Mouse (Mus musculus) c-Kit-negative CD71-positive TER-119-positive erythroid progenitor cells, embryonic 14.5 days (primary cell): ENCODE results near the gene Mrps35.

Source experiments
- DNase-seq: peaks from one replicate; pipeline ENCODE4 v3.0.0-alpha.2; 2013; ENCODE audit warnings: low read depth, low spot score

Gene Mrps35

DNA sequence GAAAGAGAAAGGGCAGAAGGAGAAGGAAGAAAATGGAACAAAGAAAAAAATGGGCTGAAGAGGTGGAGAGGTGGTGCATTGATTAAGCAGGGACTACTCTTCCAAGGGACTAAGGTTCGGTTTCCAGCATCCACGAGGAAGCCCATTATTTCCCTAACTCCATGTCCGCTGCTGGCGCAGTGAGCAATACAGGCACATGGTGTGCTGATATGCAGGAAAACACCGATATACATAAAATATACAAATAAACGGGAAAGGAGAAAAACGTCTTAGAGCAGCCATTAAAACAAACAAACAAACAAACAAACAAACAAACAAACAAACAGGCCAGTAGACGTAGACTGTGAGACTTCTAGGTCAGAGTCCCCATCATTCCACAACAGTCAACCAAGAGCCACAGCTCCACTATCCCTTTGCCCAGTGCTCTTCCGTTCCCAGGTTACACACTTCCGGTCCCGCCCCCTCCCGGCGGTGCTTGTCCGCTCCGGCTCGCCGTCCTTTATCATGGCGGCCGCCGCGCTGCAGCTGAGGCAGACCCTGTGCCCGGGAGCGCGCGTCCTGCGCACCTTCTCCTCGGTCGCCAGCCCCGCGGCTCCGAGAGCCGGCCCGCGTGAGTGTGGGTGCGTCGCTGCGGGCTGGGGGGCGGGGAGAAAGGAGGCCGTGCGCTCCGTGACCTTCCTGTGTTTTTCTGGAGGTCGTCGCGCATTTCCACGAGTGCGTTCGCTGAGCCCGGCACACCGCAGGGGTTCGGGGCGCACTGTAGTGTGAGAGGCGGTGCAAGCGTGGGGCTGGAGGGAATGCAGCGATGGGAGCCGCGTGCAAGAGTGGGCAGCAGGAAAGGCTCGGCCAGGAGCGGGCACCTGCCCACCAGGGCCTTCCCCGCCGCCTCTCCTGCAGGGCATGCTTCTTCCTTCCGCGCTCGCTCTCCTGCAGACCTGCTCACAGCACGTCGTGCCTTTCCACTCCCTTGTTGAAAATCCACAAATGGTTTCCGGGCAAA is at the start of gene Mrps35:
Mrps35 (plus strand) TSS at position 474 of the 1,000 bp plus-strand sequence.
- peak; percentile 73 for DNase-seq

DNA sequence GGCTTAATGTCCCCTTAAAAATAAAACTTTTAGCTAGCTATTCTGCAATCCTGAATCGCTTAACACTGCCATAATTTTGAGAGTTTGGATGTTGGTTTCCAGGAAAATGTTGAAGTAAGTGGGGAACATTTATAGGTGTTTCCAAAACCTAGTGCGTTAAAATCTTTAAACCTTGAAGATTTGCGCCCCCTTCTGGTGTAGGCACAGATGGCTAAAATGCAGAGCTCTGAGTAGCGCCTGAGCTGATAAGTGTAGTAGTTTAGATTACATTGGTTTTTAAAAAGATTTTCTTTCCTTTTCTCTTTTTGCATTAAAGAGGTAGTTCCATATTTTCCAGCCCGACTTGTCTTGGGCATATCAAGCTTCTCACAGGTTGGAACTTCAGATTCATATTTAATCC is 48.3 kb upstream of the Mrps35 start:
- DNase-seq, result no peak

DNA sequence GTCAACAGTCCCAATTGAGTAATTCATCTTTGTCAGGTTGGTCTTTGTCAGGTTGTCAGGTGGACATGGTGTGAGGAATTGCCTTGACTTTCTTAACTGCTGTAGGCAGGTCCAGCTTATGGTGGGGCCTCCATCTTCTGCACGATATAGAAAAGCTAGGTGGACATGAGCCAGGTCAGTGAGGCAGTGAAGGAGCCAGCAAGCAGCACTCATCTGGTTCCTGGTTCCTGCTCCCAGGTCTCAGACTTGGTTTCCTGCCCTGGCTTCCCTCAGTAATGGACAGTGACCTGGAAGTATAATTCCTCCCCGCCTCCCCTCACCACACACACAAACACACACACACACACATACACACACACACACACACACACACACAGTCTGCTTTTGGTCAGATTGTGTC is 47.2 kb upstream of the Mrps35 start:
- DNase-seq, result no peak

- no peak for DNase-seq
These were observed 46.7 kb upstream of the Mrps35 start for GRCm38 (mm10) chr6:146995878-146996277.

DNA sequence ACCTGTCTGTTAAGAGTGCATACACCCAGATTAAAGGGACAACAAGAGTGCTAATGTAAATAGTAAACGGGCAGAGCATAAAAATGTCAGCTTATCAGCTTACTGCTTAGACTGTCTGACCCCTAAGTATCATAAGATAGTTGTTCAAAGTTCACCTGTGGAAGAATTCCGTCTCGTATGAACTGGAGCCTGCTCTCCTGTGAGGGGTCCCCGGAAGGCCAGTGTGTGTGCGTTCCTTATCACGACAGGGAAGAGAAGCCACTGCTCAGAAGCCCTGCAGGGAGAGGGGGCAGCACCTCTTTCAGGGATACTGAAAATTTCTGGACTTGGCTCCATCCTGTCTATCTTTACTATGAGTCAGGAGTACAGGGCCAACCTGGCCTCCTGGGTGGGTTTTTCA is 45.6 kb upstream of the Mrps35 start:
- DNase-seq, result no peak

- no peak for DNase-seq
These were observed 43.9 kb upstream of the Mrps35 start for GRCm38 (mm10) chr6:146998710-146999109.

DNA sequence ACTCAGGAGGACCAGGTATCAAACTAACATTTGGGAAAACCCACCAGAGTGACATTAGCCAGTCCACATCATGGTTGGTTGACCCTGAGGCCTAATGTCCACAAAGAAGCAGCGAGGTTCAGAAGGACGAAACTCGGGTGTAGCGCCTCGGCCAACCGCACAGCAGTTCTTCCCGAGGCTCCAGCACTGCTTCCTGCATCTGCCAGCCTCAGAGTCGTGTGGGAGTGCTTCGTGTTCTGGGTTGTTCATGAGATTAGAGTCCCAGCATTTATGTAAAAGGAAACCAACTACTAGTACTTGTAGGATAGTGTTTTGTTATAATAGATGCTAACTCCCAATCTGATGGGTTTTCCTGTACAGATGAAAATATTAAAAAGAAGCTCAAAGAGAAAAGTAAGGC is 43.3 kb upstream of the Mrps35 start:
- DNase-seq, result no peak

DNA sequence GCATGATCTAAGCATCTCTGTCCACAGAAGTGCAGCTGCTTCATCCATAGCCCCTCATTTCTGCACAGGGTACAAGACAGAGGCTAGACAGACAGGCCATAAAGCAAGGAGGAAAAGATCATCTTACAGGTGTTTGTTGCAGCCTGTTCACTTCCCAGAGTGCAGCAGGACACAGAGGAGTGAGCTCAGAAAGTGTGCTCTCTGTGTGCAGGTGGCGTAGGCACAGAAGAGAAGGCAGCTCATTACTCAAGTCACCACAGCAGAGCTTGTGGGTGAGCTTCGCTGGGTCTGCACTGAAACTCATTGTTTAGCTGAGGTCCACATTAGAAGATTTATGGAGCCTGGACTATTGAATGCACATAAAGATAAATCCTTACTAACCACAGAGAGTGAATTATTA is 42.8 kb upstream of the Mrps35 start:
- no peak for DNase-seq

DNA sequence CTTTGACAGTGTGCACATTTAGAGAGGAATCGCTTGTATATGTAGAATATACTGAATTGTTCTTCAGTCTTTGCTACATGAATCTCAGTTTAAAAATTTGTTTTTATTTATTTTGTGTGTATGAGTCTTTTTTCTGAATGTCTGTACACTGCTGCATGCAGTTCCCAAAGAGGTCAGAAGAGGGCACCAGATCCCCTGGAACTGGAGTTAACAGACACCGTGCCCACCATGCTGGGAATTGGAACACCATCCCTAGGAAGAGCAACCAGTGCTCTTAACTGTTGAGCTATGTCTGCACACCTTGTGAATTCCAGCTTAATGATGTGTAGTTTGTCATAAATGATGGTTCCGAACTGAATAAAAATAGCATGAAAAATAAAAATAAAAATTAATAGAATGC is 34.4 kb upstream of the Mrps35 start:
- DNase-seq, result peak; percentile 20

DNA sequence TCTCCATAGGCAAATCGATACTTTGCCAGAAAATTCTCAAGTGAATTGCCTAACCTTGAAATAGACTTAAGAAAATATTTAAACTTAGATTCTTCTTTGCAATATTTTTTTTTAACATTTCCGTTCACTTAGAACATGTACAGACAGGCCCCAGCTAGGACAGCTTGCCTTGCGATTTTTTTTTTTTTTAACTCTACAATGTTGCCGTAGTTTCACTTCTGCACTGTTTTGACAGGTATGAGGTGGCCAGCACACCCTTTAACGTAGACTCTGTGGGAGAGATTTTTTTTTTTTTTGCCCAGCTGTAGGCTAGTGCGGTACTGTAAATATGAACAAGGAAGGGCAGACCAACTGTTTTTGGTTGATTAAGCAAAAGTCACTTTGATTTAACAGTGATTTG is 32.2 kb upstream of the Mrps35 start:
- no peak for DNase-seq

DNA sequence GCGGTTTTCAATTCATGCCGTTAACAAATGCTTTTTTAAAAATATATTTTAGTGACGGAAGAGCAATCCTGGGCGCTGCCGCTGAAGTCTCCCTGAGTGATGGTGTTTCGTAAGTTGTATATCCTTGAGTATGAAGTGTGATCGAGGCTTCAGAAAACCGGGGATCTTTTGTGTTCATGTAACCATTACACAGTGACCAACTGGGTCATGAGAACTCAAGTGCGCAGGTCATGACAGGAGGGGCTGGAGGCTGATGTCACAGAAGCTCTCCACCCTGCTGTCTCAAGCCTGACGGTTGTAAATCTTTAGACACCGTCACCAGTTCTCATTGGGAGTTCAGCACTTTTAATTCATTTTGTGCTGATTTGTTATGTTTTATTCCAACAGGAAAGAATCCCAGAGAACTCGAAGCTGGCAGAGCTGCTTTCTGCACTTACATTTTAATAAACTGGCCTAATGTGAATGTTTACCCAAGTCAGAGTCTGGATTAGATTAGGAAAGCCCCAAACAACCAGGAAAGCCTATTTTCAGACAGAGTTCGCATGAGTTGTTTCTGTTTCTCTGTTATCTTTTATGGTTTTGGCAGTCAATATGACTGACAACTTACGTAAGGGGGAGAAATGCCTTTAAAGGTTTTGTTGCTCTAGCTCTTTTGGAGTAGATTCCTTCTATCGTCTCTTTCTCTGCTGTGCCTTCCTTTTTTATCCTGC is 31.6 kb upstream of the Mrps35 start:
- no peak for DNase-seq

DNA sequence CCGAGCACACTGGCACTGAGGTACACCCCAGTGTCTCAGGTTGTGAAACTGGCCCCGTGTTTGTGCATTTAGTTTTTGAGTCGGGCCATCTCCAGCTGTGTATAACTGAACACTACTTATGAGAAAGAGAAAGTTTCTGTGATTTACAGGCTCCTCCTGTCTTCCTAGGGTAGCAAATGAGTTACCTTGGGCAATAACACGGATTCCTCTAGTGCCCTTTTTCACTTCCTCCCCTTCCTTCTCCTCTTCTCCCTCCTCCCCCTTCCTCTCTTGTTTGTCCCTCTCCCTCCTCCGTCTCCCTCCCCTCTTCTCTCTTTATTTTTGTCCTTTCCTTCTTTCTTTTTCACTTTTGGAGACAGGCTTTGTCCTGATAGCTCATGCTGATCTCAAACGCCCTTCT is 31.0 kb upstream of the Mrps35 start:
- no peak for DNase-seq

GRCm38 (mm10) chr6:147011977-147012376 is 30.6 kb upstream of the Mrps35 start:
- no peak for DNase-seq

GRCm38 (mm10) chr6:147013546-147013945 is 29.0 kb upstream of the Mrps35 start:
- DNase-seq, result no peak

GRCm38 (mm10) chr6:147017906-147018305 is 24.7 kb upstream of the Mrps35 start:
- DNase-seq, result no peak

DNA sequence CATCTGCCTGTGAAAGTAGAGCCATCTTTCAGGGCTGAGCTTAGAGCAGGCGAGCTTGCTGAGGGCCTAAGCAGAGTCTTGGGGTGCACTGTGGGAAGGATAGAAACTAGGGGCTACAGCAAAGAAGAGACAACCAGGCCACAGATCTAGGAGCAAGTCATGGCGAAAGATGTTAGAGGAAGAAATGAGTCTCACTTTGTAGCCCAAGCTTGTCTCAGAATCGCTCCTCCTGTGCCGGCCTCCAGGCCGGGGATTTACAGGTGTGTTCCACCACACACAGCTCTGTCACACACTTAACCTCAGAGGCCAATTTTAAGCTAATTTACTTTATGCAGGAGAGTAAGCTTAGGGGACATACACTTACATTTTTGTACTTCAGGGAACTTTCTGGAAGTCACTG is 24.2 kb upstream of the Mrps35 start:
- no peak for DNase-seq

DNA sequence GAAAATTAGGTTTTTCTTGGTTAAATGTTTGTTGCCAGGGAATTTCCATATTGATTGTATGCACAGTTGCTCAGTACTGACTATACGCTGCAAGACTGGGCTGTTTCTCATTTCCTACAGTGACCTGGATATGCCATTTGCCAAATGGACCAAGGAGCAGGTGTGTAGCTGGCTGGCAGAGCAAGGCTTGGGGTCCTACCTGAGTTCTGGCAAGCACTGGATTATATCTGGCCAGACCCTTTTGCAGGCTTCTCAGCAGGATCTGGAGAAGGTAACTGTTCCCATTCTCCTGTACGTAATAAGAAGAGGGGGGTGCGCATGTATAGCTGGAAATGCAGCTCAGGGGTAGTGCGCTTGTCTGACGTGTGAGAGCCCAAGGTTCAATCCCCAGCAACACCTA is 21.4 kb upstream of the Mrps35 start:
- no peak for DNase-seq

DNA sequence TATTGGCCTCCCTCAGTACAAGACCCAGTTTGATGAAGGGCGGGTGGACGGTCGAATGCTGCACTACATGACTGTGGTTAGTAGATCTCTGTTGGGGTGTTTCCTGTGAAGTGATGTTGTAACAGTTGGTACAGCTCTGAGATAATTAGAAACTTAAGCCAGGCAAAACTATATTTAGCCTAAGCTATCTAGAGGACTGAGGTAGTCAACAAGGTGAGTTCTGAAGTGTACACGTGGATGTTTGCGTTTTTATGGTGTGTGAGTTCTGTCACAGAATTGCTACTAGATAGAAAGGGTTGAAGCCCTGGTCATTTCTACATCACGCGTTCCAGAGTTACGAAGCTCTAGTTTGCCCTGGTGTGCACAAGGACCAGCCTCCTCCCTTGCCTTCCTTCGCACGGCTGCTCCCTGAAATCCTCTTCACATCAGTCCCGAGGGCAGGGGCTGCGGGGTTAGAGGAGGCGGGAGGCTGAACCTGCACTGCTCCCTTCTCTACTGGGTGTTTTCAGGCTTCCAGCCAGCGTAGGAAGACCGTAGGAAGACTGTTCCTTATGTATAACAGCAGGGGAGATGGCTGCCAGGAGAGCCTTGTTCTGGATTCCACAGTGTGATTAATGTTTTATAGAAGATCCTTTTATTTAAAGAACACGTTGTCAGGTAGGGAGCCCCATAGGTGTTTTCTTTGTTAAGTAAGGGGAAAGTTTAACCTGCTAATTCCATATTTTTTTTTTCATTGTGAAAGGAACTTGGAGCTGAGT is 20.0 kb upstream of the Mrps35 start:
- no peak for DNase-seq

DNA sequence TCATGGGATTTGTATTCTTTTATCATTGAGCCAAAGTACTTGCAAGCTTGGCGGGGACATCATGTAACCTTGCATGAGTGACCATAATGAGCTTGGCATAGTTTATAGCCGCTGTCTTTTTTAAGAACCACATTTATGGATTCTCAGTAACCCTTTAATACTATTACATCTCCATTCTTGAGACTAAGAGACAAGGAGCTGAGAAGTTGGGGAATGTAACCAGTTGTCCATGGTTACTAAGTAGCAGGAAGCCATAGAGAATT is 19.5 kb upstream of the Mrps35 start:
- DNase-seq, result no peak

DNA sequence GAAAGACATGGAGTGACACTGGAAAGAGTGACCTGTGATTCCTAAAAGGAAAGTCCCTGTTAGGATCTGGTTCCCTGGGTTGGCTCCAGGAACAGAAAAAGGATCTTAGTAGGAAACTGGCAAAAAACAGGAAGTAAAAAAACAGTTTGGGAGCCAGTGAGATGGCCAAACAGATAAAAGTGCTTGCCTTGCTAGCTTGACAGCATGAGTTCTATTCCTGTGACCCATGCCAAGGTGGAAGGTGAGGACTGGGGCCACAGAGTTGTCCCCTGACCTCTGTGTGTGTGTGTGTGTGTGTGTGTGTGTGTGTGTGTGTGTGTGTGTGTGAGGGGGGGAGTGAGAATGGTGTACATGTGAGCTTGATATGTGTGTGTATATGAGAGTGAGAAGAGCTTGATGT is 19.0 kb upstream of the Mrps35 start:
- DNase-seq, result no peak

GRCm38 (mm10) chr6:147024761-147025160 is 17.8 kb upstream of the Mrps35 start:
- DNase-seq, result no peak

DNA sequence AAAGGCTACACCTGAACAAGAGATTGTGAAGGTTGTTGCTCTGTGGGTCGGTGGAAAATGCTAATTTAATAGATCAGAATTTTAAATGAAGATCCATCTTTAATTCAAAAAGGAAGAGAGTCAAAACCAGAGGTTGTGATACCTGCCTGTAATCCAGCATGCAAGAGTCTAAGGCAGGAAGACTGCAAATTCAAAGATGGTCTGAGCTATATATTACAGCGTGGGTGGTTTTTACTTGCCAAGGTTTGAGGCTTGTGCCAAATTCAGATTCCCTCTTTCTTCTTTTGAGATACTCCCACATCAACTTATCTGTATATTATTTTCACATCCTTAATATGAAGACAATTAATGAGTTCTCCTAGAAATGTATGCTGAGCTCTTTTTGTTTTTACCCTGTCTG is 14.2 kb upstream of the Mrps35 start:
- no peak for DNase-seq
